Mouse (Mus musculus) left cerebral cortex, postnatal 25 days (tissue): ENCODE measurements at regions not wholly inside any gene's neighbourhood (a gene's known extent, or its start where the extent isn't known, plus 50 kb on each side); places are given as distances from the start of the nearest gene placed in this dataset.

ENCODE experiments used
- DNase-seq, 2 experiments: peaks; one replicate each; pipeline ENCODE4 v3.0.0; 2022; ENCODE audit warnings: low spot score in 2 of 2, mixed read lengths in 1 of 2
- intact Hi-C: fragments of 180-260 bp; cut with DNase I; formaldehyde crosslinking; loops from one replicate; pipeline ENCODE4 v1.15.1; 2025

DNA sequence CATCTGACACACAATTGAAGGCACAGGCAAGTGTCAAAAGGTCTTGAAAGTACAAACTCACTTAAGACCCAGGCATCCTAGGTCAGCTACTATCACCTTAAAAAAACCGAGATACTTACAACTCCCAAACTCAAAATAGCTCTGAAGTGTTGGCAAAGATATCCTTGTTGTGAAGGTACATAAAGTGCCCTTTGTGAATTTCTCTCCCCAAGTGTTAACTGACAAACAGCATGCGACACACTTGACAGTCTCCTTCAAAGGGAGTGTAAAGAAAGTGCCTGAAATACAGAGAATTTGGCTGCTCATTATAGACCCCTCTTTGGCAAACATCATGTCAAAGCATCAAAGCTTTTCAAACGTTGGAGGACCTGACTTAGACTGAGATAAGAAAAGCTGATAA lies 2634.2 kb downstream of the 9330182O14Rik start:
- DNase-seq = no peak
- intact Hi-C loops = no loop called here

- intact Hi-C loops = no loop called here
- no peak for DNase-seq
Measured at GRCm38 (mm10) chr15:42779903-42780302, 2645.7 kb downstream of the 9330182O14Rik start.

- intact Hi-C loops = no loop called here
- DNase-seq = peak in 1 of 2 experiments; percentile 9
Measured at GRCm38 (mm10) chr15:42801217-42801616, 2667.1 kb downstream of the 9330182O14Rik start.

GRCm38 (mm10) chr15:42810871-42811490 lies 2676.8 kb downstream of the 9330182O14Rik start:
- intact Hi-C loops = loop anchor here (10.0 kb wide), 1 partner anchor 226 kb away; no protein-coding TSS in a partner anchor
- no peak for DNase-seq

GRCm38 (mm10) chr15:42815026-42815724 lies 2681.0 kb downstream of the 9330182O14Rik start:
- DNase-seq = peak; percentile 17 to 86
- intact Hi-C loops = loop anchor here (5.0 to 10.0 kb wide), 2 partner anchors 230 to 438 kb away; no protein-coding TSS in a partner anchor

- no peak for DNase-seq
- intact Hi-C loops = no loop called here
Measured at GRCm38 (mm10) chr15:42838839-42839238, 2704.7 kb downstream of the 9330182O14Rik start.

GRCm38 (mm10) chr15:42850003-42850402 lies 2715.8 kb downstream of the 9330182O14Rik start:
- intact Hi-C loops = no loop called here
- DNase-seq = no peak

DNA sequence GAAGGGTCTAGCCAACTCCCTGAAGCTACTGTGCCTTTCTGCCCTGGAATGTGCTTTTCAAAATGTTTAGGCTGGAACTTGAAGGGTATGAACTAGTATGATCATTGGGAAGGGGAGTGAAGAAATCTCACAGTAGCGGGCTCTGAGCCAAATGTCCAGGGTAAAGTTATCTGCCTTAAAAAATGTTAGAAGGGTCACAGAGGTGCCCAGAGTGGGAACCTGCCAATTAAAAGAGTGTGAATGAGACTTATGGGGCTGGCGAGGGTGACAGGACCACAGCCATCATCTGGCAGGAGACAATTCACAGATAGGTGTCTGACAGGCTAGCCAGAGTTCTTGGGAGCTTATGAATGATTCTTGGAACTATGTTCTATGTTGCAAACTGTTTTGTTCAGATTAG lies 2738.3 kb downstream of the 9330182O14Rik start:
- no peak for DNase-seq
- intact Hi-C loops = no loop called here

- intact Hi-C loops = no loop called here
- no peak for DNase-seq
Measured at GRCm38 (mm10) chr15:42894611-42895010, 2760.4 kb downstream of the 9330182O14Rik start.

DNA sequence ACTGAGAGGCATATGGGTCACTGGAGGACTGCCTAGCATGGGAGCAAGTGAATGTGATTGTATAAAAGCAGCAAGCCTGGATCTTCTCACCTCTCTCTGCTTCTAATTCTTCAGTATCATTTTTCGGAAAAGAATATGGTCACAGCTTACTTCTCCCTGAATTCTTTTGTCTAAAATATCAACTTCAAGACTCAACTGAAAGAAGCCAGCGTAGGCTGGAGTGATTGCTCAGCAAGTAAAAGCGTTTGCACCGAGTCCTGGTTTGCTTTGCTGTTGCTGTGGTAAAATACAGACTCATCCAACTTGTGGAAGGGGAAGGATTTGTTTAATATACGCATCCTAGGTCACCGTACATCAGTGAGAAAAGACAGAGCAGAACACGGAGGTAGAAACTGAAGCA lies 2765.9 kb downstream of the 9330182O14Rik start:
- intact Hi-C loops = no loop called here
- peak in 1 of 2 experiments; percentile 62 for DNase-seq

DNA sequence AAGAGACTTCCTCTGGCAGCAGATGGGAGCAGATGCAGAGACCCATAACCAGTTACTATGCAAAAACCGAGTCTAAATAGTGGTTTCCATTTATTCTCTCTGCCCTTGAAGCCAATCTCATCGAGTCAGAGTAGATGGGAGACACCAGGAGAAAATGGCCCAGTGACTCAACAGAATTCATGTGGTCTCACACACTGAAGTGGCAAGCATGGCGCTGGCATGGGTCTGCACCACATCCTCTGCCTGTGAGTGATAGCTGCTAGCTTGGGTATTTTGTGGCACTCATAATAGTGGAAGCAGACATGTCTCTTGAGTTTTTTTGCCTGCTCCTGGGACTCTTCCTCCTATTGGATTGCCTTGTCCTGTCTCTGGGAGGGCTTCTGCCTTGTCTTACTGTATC lies 2767.6 kb downstream of the 9330182O14Rik start:
- intact Hi-C loops = no loop called here
- no peak for DNase-seq

- intact Hi-C loops = loop anchor here (5.0 to 10.0 kb wide), 2 partner anchors 207 to 924 kb away; no protein-coding TSS in a partner anchor
- no peak for DNase-seq
Measured at GRCm38 (mm10) chr15:42911357-42911756, 2777.2 kb downstream of the 9330182O14Rik start.

GRCm38 (mm10) chr15:42912880-42913279 lies 2778.7 kb downstream of the 9330182O14Rik start:
- intact Hi-C loops = loop anchor here (5.0 to 10.0 kb wide), 2 partner anchors 208 to 926 kb away; no protein-coding TSS in a partner anchor
- DNase-seq = no peak

DNA sequence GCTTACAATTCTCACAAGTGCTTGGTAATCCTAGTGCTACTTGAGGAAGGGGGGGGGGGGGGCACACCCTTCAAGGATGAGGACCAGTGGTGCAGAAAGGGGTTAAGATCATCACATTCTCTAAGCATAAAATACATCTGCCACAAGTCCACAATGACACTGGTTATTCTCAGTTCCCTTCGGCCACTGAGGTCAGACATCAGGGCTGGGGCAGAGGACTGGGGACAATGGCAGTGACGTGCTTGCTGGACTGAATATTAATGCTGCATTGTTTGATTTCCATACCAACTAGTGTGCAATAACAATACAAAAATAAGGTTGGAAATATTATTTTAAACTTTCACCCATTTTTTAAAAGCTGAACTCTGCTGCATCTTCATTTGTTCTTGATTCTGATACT lies 2779.1 kb downstream of the 9330182O14Rik start:
- intact Hi-C loops = loop anchor here (5.0 to 10.0 kb wide), 2 partner anchors 208 to 926 kb away; no protein-coding TSS in a partner anchor
- DNase-seq = no peak

DNA sequence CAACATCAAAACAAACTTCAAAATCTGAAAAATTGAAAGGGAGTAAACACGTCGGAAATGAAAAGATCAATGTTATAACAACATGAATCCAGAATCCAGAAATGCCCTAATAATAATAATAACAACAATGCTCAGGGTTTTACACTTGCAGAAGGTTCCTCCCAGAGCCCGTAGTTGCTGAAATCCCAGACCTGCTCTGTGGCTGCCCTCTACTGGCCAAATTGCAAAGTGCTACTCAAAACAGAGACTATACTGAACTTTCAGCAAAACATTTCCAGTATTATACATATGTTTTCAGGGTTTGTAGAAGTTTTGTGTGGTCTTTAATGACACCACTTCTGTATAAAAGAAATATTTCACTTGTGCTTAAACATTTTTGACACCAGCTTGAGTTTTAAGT lies 2779.9 kb downstream of the 9330182O14Rik start:
- intact Hi-C loops = loop anchor here (2.0 to 10.0 kb wide), 3 partner anchors 209 to 927 kb away; no protein-coding TSS in a partner anchor
- peak; percentile 76 to 81 for DNase-seq

DNA sequence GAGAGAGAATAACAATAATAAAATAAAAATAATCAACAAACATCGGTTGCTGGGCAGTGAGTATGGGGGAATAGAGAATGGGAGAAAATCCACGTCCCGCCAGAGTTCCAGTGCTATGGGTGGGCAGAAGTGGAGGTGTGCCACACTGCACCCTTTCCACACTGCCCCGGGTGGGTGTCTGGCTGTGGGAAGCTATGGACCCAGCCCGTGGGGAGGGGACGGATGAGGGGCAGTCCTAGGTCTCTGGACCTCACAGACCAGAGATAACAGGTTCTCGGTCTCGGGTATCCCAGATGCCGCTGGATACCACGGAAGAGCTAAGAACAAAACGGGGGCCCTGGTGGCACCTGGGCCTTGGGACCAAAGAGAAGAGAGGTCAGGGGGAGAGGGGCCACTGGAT lies 2781.0 kb downstream of the 9330182O14Rik start:
- intact Hi-C loops = loop anchor here (2.0 to 10.0 kb wide), 2 partner anchors 210 to 708 kb away; no protein-coding TSS in a partner anchor
- no peak for DNase-seq

DNA sequence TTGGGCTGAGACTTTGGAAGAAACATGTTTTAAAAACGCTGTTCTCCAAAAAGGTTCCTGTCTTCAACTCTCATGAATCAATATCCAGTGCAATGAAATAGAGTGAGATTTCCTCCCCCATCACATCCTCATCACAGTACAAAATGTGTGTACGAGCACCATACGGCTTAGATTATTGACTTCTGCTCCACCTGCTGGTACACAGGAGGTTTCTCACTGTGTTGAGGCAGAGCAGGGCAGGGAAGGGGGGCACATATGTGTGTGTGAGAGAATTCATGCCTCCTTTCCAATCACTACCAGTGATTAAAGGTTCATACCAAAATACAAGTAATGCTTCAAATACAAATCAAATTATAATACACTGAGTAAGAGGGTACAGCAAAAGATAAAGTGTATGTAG lies 2787.5 kb downstream of the 9330182O14Rik start:
- no peak for DNase-seq

DNA sequence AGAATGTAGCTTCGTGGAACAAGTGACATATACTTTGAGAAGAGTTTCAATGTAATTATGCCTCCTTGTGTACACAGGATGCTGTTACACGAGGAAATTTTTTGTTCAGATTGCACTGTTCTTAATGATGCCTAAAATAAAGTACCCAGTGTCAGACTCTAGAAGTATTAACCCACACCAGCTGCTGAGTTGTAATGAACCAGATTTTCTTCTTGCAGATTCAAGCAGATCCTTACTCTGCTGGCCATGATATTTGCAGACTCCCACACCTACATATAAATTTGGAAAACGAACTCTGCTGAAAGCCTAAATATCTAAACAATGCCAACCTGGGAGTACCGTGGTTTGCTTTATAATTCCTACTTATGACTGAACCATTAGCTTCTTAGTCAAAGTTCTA lies 2794.2 kb downstream of the 9330182O14Rik start:
- peak; percentile 38 to 39 for DNase-seq
- intact Hi-C loops = no loop called here

More for the DNA sequence above, 2787.5 kb downstream of the 9330182O14Rik start:
- intact Hi-C loops = no loop called here

GRCm38 (mm10) chr15:42944610-42945009 lies 2810.4 kb downstream of the 9330182O14Rik start:
- no peak for DNase-seq
- intact Hi-C loops = no loop called here

- no peak for DNase-seq
- intact Hi-C loops = no loop called here
Measured at GRCm38 (mm10) chr15:42955167-42955566, 2821.0 kb downstream of the 9330182O14Rik start.
